Mouse (Mus musculus) small intestine, adult 2 months (tissue): ENCODE measurements around the gene Vsig10l.

Source experiments
- CTCF ChIP-seq: fragments of 200-500 bp; IDR thresholded peaks from 2 replicates; pipeline ENCODE4 v1.5.1; 2012; ENCODE audit warnings: low read depth, mild to moderate bottlenecking, control low read depth, inconsistent platforms, low read length, moderate library complexity, mixed read lengths; ENCODE audit not compliant: insufficient replicate concordance, insufficient read length; ENCODE audit errors: extremely low read depth
- POLR2A ChIP-seq: fragments of 200-500 bp; IDR thresholded peaks from 2 replicates; pipeline ENCODE4 v1.6.1; 2012; ENCODE audit warnings: low read depth, mild to moderate bottlenecking, control low read depth, inconsistent platforms, low read length, moderate library complexity

DNA sequence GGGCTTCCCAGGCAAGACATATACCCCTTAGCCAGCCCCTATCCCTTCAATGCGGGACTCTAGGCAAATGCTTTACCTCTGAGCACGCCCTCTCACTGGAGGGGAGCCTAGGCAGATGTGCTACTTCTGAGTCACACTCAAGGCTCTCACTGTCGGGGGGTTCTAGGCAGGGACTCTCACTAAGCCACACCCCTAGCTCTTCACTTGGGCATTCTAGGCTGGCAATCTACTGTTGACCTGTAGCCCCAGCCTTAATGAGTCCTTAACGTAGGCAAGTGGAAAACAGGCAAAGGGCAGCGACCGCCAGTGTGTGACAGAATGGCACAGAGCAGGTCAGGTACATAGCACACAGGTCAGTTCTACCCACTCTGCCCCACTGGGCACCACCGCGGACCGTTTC lies 27.9 kb downstream of the Vsig10l start:
- TF ChIP-seq CTCF (no peak), POLR2A (no peak)
